Mouse (Mus musculus) bone marrow macrophage, adult 2 months (primary cell): ENCODE measurements around the gene Macf1. TPM values are rescaled to one million over a fixed set of nuclear protein-coding genes. Genes with fewer than 3 reads are reported as not detected.
"Not testable (repeated sequence)": the region's sequence is repeated elsewhere in the genome, so short reads cannot be mapped to it uniquely, and the experiment has no call there.

Experiments used
- H3K27ac ChIP-seq: 2 replicates; pipeline ENCODE4 v1.5.1; 2012; ENCODE audit warnings: low read depth, low read length; ENCODE audit not compliant: insufficient read depth
- H3K4me1 ChIP-seq: 2 replicates; pipeline ENCODE4 v1.6.1; 2012; ENCODE audit warnings: low read length; ENCODE audit not compliant: control insufficient read depth, insufficient read depth
- H3K4me3 ChIP-seq: 2 replicates; pipeline ENCODE4 v1.5.1; 2012; ENCODE audit warnings: mild to moderate bottlenecking, low read length, moderate library complexity; ENCODE audit not compliant: insufficient read depth
- CTCF ChIP-seq: IDR thresholded peaks from 2 replicates; pipeline ENCODE4 v1.5.1; 2012; ENCODE audit warnings: low read depth, mild to moderate bottlenecking, low read length, moderate library complexity
- POLR2A ChIP-seq: IDR thresholded peaks from 2 replicates; pipeline ENCODE4 v1.6.1; 2012; ENCODE audit warnings: mild to moderate bottlenecking, low read depth, low read length, borderline replicate concordance
- polyA plus RNA-seq: library from polyadenylated mRNA; stranded (reverse); fragments of >200 nt; gene quantifications from 2 replicates; pipeline ENCODE4 v1.2.4, GENCODE M21; 2012; ENCODE audit not compliant: missing spikeins, insufficient read depth, insufficient read length

The Macf1 gene
- polyA plus RNA-seq, 1 experiment, result 182 TPM

DNA sequence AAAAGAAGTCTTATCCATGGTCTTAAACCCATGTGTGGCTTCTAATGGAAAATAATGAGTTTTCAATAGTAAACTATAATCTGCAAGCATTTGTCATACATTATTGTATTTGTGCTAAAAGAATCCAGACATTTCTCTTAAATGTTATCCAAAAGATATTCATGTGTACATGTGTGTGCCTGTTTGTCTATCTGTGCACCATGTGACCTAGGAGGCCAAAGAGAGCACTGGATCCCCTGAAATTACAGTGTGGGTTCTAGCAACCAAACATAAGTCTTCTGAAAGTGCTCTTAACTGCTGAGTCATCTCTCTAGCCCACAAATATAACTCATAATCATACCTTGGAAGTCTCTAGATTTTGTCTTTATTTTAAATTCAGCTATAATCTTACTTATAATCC, 234.9 kb downstream of the Macf1 start:
- Histone ChIP-seq H3K4me3 (no peak overlapping the region), H3K27ac (no peak overlapping the region), H3K4me1 (no peaks in the 10 kb centered on the region)
- TF ChIP-seq CTCF, result no peak
- TF ChIP-seq POLR2A, result no peak

- Histone ChIP-seq H3K4me1 (no peaks in the 10 kb centered on the region), H3K4me3 (no peak overlapping the region), H3K27ac (no peak overlapping the region)
- no peak for TF ChIP-seq POLR2A
- TF ChIP-seq CTCF, result no peak
These were observed 236.1 kb downstream of the Macf1 start for GRCm38 (mm10) chr4:123448015-123448414.

- Histone ChIP-seq H3K27ac (no peak overlapping the region), H3K4me1 (no peaks in the 10 kb centered on the region)
- TF ChIP-seq CTCF (no peak), POLR2A (no peak)
These were observed 236.9 kb downstream of the Macf1 start for GRCm38 (mm10) chr4:123447251-123447650.

DNA sequence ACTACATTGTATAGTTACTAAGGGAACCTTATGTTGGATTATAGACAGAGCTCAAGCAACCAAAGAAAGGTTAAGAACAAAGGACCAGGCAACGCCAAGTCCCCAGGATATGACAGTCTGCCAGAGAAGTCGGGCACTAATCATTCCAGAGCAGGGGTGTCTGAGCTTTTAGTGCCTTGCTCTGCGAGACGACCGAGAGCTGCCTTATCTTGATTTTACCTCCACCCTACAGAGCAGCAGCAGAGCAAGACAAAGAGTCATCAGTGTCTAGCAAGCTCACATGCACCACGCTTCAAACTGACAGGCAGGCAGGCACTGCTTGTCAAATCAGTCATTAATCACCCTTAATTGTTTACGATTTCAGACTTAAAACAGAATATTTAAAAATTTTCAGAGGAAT, 237.4 kb downstream of the Macf1 start:
- H3K4me1 ChIP-seq, result no peaks in the 10 kb centered on the region
- H3K27ac ChIP-seq, result no peak overlapping the region
- TF ChIP-seq POLR2A, result no peak
- no peak for TF ChIP-seq CTCF
- H3K4me3 ChIP-seq, result no peak overlapping the region

More at GRCm38 (mm10) chr4:123447251-123447650, 236.9 kb downstream of the Macf1 start:
- H3K4me3 ChIP-seq, result no peak overlapping the region

GRCm38 (mm10) chr4:123446221-123446620, 237.9 kb downstream of the Macf1 start:
- H3K4me1 ChIP-seq, H3K27ac ChIP-seq, H3K4me3 ChIP-seq: not testable (repeated sequence)

DNA sequence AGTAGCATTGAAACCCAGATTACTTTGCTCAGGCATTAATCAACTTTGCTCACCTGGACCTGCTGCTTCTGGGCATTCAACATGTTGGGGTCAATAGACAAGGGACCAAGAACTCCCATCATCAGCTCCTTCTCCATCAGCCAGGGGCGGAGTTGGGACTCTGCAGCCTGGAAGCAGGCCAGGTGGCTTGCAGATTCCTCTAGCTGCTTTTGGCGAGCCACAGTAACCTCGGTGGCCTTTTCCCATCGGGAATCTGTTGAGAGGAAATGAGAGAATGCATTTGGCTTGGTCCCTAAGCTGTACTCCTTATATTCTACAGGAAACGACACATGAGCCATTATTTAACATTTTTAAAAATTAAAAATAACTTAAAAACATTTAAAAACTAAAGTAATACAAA, 245.7 kb downstream of the Macf1 start:
- TF ChIP-seq CTCF (no peak), POLR2A (no peak)
- H3K4me3 ChIP-seq, result no peak overlapping the region
- H3K4me1 ChIP-seq, result no peaks in the 10 kb centered on the region
- H3K27ac ChIP-seq, result no peak overlapping the region

DNA sequence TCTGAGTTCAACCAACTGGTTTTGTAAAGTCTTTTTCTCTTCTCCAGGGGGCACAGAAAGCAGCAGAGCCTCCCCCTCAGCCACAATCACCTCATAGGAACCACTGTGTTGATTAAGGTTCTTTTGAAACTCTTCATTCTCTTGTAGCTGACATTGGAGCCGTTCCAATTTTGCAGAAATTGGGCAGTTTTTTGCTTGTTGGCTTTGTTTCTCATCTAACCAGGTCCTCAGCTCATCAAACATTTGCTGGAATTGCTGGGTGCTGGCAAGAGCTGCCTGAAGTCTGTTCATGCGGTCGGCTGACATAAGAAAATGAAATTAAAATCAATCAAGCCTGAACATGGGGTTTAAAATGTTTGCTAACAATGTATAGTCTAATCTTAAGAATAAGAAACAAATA, 251.0 kb downstream of the Macf1 start:
- H3K4me1 ChIP-seq, result no peaks in the 10 kb centered on the region
- no peak for TF ChIP-seq POLR2A
- TF ChIP-seq CTCF, result no peak
- H3K27ac ChIP-seq, result no peak overlapping the region
- no peak overlapping the region for H3K4me3 ChIP-seq

GRCm38 (mm10) chr4:123431936-123432335, 252.2 kb downstream of the Macf1 start:
- Histone ChIP-seq H3K4me1 (no peaks in the 10 kb centered on the region), H3K4me3 (no peak overlapping the region), H3K27ac (no peak overlapping the region)
- no peak for TF ChIP-seq CTCF
- TF ChIP-seq POLR2A, result no peak

DNA sequence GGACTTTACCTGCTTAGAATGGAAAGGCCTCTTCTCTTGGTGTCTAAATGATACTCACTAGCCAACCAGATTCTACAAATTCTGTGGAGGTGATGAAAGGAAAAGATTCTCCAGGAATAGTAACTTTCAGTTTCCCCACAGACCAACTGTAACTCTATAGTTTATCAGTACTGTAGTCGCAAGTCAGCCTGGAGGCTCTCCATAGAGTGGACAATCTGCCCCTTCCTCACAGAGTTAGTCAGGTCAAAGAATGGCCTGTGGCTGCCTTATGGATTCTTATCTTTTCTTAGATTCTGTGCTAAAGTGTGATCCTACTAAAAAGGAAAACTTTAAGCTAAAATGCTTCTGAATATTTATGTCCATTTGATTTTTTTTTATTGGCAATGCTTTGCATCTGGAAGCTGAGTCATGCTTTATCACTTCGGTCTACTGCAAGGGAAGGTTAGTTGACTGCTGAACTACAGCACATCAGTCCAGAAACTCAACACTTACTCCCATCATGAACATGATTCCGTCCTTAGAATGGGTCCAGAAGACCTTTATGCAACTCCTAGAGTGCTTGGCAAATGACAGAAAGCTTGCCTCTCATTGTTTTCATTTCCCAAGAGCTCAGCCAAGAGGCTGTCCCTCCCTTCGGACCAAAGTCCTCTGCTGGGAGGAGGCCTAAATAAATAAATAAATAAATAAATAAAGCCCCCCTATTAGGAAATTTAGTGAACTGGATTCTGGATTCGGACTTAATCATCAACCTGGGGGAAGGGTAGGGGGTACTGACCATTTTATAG, 256.1 kb downstream of the Macf1 start:
- peaks cover 11% of the 10 kb centered on the region for H3K4me1 ChIP-seq
- H3K27ac ChIP-seq, result no peak overlapping the region
- TF ChIP-seq CTCF, result no peak
- no peak for TF ChIP-seq POLR2A
- H3K4me3 ChIP-seq, result no peak overlapping the region

GRCm38 (mm10) chr4:123427271-123427899, 256.8 kb downstream of the Macf1 start:
- TF ChIP-seq POLR2A, result no peak
- TF ChIP-seq CTCF, result no peak
- Histone ChIP-seq H3K4me3 (no peak overlapping the region), H3K27ac (no peak overlapping the region), H3K4me1 (peaks cover 14% of the 10 kb centered on the region)
